Mouse (Mus musculus) brain, embryonic 18.5 days (tissue): ENCODE results near the gene Igfbpl1.

Source experiments
- DNase-seq: peaks from one replicate; pipeline ENCODE4 v3.0.0-alpha.2; 2012; ENCODE audit warnings: low read depth, low spot score

Gene Igfbpl1

GRCm38 (mm10) chr4:45822781-45823575, 3.7 kb downstream of the Igfbpl1 start:
- no peak for DNase-seq

- DNase-seq, result no peak
Observed at GRCm38 (mm10) chr4:45821995-45822394, 4.7 kb downstream of the Igfbpl1 start.

- no peak for DNase-seq
Observed at GRCm38 (mm10) chr4:45820074-45820830, 6.5 kb downstream of the Igfbpl1 start.

- peak; percentile 85 for DNase-seq
Observed at GRCm38 (mm10) chr4:45819208-45819931, 7.4 kb downstream of the Igfbpl1 start.

GRCm38 (mm10) chr4:45818814-45819207, 7.9 kb downstream of the Igfbpl1 start:
- DNase-seq, result no peak

- no peak for DNase-seq
Observed at GRCm38 (mm10) chr4:45815542-45815941, 11.2 kb downstream of the Igfbpl1 start.

GRCm38 (mm10) chr4:45811250-45811649, 15.5 kb downstream of the Igfbpl1 start:
- no peak for DNase-seq

- DNase-seq, result no peak
Observed at GRCm38 (mm10) chr4:45808034-45808433, 18.7 kb downstream of the Igfbpl1 start.

GRCm38 (mm10) chr4:45802900-45803299, 23.8 kb downstream of the Igfbpl1 start:
- DNase-seq, result no peak

GRCm38 (mm10) chr4:45799956-45800537, 26.7 kb downstream of the Igfbpl1 start:
- no peak for DNase-seq

GRCm38 (mm10) chr4:45798964-45799363, 27.8 kb downstream of the Igfbpl1 start, which contains the start of gene Aldh1b1:
Aldh1b1 (plus strand) TSS chr4:45799022.
- no peak for DNase-seq

- DNase-seq, result no peak
Observed at GRCm38 (mm10) chr4:45796760-45797159, 30.0 kb downstream of the Igfbpl1 start.

GRCm38 (mm10) chr4:45795191-45795811, 31.4 kb downstream of the Igfbpl1 start:
- DNase-seq, result no peak

GRCm38 (mm10) chr4:45790018-45790417, 36.7 kb downstream of the Igfbpl1 start:
- DNase-seq, result no peak

GRCm38 (mm10) chr4:45789263-45789958, 37.3 kb downstream of the Igfbpl1 start:
- DNase-seq, result no peak

GRCm38 (mm10) chr4:45788446-45789081, 38.2 kb downstream of the Igfbpl1 start:
- no peak for DNase-seq

- DNase-seq, result no peak
Observed at GRCm38 (mm10) chr4:45786674-45787073, 40.0 kb downstream of the Igfbpl1 start.

GRCm38 (mm10) chr4:45785959-45786358, 40.8 kb downstream of the Igfbpl1 start:
- DNase-seq, result no peak

- DNase-seq, result no peak
Observed at GRCm38 (mm10) chr4:45783671-45784070, 43.1 kb downstream of the Igfbpl1 start.

- no peak for DNase-seq
Observed at GRCm38 (mm10) chr4:45771619-45772018, 55.1 kb downstream of the Igfbpl1 start.
